Mouse (Mus musculus): ENCODE data around the gene Asic3.

DNA sequence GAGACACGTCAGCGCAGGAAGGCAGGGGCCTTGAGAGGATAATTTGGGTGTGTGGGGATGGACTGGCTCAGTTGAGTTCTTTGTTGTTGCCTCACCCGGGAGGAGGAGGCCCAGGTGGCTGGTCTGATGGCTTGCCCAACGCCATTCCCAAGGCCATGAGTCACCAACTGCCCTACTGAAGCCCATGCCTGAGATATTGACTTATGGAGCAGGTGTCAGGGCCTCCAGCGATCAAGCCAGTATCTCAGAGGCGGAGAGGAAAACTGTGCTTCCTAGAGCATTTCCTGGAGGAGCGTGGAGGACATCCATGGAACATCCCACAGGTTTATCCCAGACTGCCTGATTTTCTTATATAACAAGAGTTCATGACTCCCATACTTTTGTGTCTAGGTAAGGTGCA, 20.5 kb upstream of the Asic3 start:
- no peak for TF ChIP-seq CTCF (IDR thresholded peaks at IDR 0.05; ENCODE audit: extremely low read depth, insufficient read depth, insufficient read length, insufficient replicate concordance)
- no peak for TF ChIP-seq POLR2A (IDR thresholded peaks at IDR 0.05; ENCODE audit: low read depth, low read length)

Measured in spleen, adult 2 months (tissue).